Mouse (Mus musculus) adrenal gland, postnatal 36 days (tissue): ENCODE results near the gene Slc1a1. TPM values are rescaled to one million over a fixed set of nuclear protein-coding genes. Genes with fewer than 3 reads are reported as not detected.
A peak's percentile ranks its signal among the peaks of the same experiment; 100 is the strongest.

Source experiments
- DNase-seq, 2 experiments: peaks; one replicate each; pipeline ENCODE4 v3.0.0; 2021; ENCODE audit warnings: mixed read lengths in 1 of 2
- total RNA-seq, 2 experiments: library from RNA; stranded (reverse); gene quantifications; 2 replicates each; pipeline ENCODE4 v1.2.3; 2021

Slc1a1 gene
- total RNA-seq, 2 experiments from 2014 or later: 0.79 to 1.5 TPM

- no peak for DNase-seq
These were observed 81.6 kb downstream of the Slc1a1 start for GRCm38 (mm10) chr19:28916492-28916891.

DNA sequence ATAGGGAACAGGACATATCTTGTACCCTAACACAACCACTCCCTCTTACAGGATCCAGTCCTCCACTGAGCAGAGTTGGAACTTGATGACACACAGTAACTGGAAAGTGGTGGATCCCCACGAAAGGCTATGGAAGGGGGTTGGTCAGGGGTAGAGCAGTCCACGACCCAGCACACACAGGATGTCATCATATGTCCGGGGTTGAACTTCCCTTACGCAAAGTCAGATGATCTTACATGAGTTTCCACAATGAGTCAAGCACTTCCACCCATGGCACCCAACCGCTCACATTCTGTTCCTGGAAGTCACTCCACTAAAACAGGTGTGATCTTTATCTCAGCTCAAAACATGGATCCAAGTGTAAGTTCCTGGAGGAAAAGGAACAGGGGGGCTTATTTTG lies 83.0 kb downstream of the Slc1a1 start:
- DNase-seq: no peak

- peak; percentile 53 to 65 for DNase-seq
These were observed 91.5 kb downstream of the Slc1a1 start for GRCm38 (mm10) chr19:28926366-28926765.

GRCm38 (mm10) chr19:28927396-28927795 lies 92.5 kb downstream of the Slc1a1 start:
- DNase-seq: no peak

- no peak for DNase-seq
These were observed 94.2 kb downstream of the Slc1a1 start for GRCm38 (mm10) chr19:28929034-28929433.

GRCm38 (mm10) chr19:28934897-28935296 lies 100.0 kb downstream of the Slc1a1 start:
- peak; percentile 58 to 72 for DNase-seq

GRCm38 (mm10) chr19:28940135-28940874 lies 105.5 kb downstream of the Slc1a1 start:
- peak in 1 of 2 experiments; percentile 15 for DNase-seq

GRCm38 (mm10) chr19:28941271-28941670 lies 106.4 kb downstream of the Slc1a1 start:
- DNase-seq: no peak

DNA sequence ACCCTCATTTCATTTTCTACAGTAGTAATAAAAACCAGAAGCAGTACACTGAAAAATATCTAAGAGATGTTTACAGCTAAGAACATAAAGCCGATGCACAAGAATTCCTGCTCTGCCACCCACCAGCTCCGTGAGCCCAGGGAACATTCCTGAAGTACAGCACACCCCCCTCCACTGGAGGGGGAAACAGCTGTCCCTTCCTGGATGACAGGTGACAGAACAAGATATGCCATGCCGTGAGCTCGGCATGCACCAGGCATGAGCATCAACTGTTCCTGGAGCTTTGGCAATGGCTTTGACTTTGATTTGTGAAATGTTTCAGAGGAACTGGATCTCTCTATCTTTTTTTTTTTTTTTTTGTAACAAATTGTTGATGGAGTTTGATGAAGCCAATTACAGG lies 111.9 kb downstream of the Slc1a1 start:
- no peak for DNase-seq

- no peak for DNase-seq
These were observed 112.5 kb downstream of the Slc1a1 start for GRCm38 (mm10) chr19:28947311-28947710.

DNA sequence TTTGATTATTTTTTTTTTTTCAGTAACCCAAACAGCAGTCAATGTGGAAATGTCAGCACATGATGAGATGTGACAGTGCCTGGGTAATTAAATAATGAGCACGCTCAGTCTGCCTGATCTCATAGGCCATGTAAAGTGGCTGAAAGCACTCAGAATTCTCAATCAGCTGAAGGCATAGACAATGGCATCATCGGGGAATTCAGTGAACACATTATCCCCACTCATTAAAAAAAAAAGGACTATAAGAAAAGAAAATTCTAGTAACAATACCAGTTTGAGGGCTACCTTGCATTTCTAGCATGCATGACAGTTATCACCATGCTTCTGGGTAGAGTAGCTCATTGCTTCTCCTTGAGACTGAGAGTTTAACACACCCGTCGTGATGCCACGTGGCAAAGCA lies 116.4 kb downstream of the Slc1a1 start:
- DNase-seq: no peak

GRCm38 (mm10) chr19:28963113-28963512 lies 128.3 kb downstream of the Slc1a1 start:
- peak in 1 of 2 experiments; percentile 21 for DNase-seq

DNA sequence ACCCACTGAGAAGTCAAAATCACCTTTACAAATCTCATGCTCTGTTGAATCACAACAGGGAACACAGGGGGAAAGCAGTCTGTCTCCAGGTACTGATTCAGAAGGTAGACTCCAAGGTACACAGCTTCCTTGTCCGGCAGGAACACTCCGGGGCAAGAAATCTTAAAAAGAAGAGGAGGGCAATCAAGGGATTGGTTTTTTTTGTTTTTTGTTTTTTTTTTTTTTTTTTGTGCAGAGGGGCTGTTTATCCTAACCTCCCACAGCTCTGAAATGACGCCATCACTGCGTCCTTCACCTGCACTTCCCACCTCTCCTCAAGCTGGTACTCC lies 128.6 kb downstream of the Slc1a1 start:
- DNase-seq: no peak

Other genes with a start within 250 kb of the Slc1a1 start
- 10 to 100 TPM; 10.5 to 12.1 TPM for gene Glis3, start 155.0 kb upstream of the Slc1a1 start, total RNA-seq
- gene Plpp6, start 128.9 kb downstream of the Slc1a1 start, total RNA-seq: 10 to 100 TPM; 25.4 to 43.7 TPM
- 1 to 10 TPM; 3.2 to 8.6 TPM for gene 4430402I18Rik, start 132.8 kb downstream of the Slc1a1 start, total RNA-seq
- gene Cdc37l1, start 155.3 kb downstream of the Slc1a1 start, total RNA-seq: 10 to 100 TPM; 43.4 to 52.5 TPM
- 100 to 1,000 TPM; 146 to 253 TPM for gene Ak3, start 212.9 kb downstream of the Slc1a1 start, total RNA-seq